Mouse (Mus musculus): ENCODE measurements around the gene Man2a2. TPM values are rescaled to one million over a fixed set of nuclear protein-coding genes. Genes with fewer than 3 reads are reported as not detected.
A peak's percentile ranks its signal among the peaks of the same experiment; 100 is the strongest.
"Not testable (repeated sequence)": the region's sequence is repeated elsewhere in the genome, so short reads cannot be mapped to it uniquely, and the experiment has no call there.

Man2a2 gene
- total RNA-seq, 2 experiments from 2014 or later = 112 to 121 TPM

DNA sequence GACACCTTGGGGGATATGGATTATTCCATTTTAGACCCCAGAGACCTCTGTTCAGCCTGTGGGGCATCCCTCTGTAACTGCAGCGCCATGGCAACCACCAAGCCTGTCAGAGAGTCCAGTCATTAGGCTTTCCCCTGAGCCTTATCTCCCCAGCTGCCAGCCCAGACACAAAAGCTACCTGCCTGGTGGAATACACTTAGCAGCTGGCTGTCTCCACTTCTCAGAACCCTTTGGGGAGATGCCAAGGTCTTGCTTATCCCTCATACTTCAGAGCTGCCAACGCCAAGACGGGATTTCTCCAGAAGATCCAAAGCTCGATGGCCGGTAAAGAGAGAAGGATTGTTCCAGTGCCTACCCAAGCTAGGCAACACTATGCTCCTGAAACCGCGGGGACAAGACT, 29.4 kb downstream of the Man2a2 start:
- no peak for DNase-seq
- intact Hi-C loops (cut with DNase I) = no loop called here

DNA sequence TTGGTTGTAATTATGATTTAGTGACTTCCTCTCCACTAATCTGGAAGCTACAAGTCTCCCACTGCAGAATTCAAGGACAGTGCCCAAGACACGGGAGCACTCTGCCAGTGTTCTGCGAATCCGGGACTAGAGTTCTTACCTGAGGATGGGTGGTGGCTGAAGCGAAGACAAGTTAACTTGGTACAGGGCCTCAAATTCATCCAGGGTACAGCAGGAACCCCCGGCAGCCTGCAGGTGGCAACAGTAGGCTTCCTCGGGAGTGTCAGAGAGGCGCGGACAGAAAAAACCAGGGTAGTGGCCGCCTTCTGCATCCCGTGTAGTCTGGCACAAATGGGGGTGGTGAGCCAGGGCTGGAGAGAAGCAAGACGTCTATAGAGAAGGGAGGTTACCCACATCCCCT, 30.4 kb downstream of the Man2a2 start, which contains the start of gene Unc45a:
TSS of gene Unc45a (minus strand) at position 213 of the 400 bp plus-strand sequence.
- intact Hi-C loops (cut with DNase I) = no loop called here
- DNase-seq = peak; percentile 67

DNA sequence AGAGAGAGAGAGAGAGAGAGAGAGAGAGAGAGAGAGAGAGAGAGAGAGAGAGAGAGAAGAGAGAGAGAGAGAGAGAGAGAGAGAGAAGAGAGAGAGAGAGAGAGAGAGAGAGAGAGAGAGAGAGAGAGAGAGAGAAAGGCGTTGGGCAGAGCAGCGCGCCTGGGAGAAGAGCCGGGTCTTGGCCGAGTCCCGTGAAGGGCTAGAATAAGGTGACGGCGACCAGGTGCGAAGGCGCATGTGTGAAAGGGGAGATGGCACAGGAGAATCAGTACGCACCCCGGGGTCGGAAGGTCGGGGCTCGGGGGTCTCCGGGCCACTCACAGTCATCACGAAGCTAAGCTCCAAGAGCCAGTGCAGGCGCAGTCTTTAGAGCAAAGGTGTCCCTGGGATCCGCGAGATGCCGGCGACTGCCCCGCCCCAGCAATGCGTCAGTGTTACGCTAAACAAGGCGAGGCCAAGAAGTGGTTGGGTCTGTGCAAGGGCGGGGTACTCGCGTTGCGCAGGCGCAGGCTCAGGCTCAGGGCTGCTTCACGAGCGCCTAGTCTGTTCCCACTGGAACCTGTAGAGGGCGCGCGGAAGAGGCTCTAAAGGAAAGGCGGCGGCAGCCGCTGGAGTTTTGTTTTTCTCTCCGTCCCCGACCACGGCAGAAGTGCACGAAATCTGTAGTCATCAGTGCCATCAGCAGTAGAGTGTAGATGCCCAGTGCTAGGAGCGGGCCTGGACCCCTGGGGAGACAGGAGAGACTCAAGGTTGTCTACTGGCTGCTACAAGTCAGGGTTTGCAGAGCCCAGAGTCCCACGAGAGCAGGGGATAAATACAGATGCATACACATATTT, 31.2 kb downstream of the Man2a2 start:
- intact Hi-C loops (cut with DNase I) = no loop called here
- DNase-seq = peak; percentile 98

DNA sequence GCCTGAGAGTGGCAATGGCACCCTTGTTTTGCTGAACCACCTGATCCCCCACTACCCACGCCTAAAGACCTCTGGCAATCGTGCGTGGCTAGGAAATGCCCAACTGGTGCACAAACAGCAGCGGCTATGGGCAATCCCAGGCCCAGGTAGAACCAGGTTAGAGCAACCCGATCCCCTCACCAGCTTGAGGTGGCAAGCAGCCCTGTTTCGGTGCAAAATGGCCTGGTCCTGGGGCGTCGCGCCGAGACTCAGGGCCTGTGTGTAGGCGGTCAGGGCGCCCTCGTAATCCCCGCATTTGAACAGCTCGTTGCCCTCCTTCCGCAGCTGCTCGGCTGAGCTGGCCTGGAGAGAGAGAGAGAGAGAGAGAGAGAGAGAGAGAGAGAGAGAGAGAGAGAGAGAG, 31.8 kb downstream of the Man2a2 start:
- intact Hi-C loops (cut with DNase I) = no loop called here
- peak; percentile 39 for DNase-seq

DNA sequence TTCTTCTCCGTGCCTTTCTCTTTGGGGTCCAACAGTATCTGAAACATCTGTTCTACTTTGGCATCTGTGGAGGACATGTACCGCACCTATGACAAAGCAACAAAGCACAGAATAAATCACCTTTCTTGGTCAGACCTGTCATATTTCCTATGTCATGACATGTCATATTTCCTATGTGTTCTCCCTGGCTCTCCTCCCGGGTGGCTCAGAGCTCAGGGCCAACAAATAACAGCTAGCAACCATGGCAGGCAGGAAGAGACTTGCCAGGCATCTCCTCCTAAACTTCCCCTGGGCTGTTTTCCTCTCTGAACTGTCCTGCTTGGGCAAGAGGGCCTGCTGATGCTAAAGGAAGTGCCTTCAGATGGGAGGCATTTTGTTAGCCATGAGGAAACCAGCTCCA, 34.2 kb downstream of the Man2a2 start:
- intact Hi-C loops (cut with DNase I) = no loop called here
- DNase-seq = no peak

DNA sequence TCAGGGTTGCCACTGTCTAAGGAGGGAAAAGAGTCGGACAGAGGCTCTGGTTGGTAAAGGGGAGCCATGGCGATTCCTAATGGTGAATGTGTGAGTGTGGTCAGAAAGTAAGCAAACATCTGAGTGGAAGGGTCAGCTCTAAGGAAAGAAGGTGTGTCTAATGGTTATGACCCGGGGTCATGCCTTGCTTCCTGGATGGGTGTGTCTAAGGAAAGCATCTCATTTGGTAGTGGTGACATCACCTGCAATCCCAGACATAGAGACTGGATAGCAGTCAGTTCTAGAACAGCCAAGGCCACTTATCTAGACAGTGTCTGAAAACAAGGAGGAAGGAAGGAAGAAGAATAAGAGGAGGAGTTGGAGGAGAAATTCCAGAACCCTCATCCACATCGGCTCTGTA, 36.3 kb downstream of the Man2a2 start:
- intact Hi-C loops (cut with DNase I) = no loop called here
- DNase-seq = no peak

DNA sequence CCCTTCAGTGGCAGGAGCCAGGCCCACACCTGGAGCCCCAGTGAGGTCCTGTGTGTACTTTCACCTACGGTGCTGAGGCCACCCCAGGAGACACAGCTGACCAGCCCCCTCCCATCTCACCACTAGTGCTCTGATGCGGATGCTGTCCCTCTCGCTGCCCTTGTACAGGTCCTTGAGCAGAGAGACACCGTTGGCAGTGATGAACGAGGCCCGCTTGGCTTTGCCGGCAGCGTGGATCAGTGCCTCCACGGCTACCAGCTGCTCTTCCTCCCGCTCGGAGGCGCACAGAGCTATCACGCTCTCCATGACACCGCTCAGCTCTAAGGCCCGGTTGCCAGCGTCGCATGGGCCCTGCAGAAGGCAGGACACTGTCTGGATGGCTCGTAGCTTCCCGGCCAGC, 39.7 kb downstream of the Man2a2 start:
- no peak for DNase-seq
- intact Hi-C loops (cut with DNase I) = no loop called here

DNA sequence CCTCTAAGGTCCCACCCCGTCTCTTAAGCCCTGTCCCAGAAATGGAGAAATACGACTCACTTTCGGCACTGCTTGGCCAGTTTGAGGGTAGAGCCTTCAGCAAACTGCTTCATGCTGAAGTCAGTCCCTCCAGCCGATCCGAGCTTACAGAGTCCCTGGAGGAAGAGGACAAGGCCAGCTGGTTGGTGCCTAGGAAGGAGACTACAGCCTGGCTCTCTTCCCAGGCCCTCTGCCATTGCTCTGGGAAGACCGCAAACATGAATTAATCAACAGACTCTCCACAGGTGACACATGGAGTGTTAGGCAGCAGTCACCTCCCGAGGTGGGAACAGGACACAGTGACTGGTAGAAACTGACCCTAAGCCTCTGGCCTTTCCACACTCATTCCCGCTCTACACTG, 40.9 kb downstream of the Man2a2 start:
- intact Hi-C loops (cut with DNase I) = no loop called here
- DNase-seq = no peak

DNA sequence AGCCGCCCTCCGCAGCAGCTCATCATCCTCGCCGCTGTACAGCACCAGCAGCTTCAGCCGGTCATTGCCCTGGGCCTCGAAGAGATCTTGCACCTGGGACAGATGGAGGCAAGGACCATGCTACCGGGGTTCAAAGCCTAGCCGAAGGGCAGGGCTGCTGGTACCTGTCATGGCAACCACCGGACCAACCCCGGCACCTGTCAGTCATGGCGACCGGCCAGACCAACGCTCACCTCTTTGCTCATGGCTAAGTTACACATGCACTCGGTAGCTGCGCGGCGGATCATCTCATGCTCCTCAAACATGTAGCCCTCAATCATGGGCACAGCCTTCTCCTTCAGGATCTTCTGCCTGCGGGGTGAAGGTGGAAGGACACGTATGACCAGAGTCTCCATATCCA, 45.1 kb downstream of the Man2a2 start:
- intact Hi-C loops (cut with DNase I) = no loop called here

DNA sequence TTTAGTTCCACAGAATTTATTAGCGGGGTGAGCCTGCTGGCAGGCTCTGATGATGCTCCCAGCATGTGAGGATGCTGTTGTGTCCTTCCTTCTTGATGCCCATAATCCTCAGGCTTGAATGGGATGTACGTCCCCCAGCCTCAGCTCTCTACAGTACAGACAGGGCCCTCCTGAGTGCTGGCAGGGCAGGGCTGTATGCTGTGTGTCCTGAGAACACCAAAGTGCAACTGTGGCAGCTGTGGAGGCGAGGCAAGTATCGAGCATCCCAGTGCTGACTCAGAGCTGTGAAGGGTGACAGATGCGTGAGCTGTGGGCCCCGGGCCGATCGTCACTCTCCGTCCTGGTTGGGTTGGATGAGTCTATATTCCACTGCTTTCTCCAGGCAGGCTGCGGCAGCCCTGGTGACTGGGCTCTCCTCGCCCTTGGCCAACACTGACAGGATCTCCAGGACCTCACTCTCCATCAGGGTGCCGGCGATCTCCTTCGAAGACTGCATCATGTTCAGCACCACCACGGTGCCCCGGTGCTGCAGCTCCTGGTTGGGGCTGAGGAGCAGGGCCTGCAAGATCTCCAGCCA, 45.8 kb downstream of the Man2a2 start:
- no peak for DNase-seq
- intact Hi-C loops (cut with DNase I) = no loop called here

More for the DNA sequence above, 45.1 kb downstream of the Man2a2 start:
- no peak for DNase-seq

DNA sequence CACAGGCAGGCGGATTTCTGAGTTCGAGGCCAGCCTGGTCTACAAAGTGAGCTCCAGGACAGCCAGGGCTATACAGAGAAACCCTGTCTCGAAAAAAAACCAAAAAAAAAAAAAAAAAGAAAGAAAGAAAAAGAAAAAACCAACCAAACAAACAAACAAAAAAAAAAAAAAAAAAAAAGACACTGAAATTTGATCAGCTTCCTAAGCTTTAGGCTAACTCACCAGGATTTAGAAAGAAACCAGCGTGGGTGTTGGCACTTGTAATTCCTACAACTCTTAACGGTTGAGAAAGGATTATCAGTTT, 46.4 kb downstream of the Man2a2 start:
- DNase-seq; intact Hi-C loops (cut with DNase I): not testable (repeated sequence)

DNA sequence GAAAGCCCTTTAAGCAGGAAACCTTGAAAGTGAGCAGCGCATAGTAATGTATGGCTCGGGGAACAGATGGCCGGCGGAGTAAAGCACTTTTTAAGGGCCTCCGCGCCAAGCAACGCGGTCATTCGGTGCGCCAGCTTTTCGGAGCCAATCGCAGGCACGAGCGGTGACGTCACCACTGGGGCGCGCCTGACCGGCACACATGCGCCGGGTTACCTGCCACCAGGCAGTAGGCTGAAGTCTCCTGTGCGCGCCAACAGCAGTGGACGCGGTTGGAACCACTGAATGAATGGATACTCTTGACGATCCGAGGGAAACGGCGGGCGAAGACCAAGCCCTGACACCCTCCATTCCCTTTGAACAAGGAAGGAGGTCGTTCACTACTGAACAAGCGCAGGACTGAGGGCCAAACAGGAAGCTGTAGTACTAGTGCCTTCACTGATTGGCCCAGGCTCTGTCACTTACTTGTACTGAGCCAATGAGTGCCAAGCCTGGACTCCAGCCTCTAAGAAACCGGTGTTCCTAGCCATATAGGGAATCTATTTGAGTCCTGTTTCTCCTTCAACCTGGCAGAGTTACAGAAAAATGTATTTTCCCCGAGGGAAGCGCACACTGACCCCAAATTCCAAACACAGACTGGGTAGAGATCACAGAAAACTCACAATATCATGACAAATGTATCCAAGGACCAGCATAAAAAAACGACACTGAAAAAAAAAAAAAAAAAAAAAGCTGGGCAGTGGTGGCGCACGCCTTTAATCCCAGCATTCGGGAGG, 46.9 kb downstream of the Man2a2 start, which contains the start of gene Rccd1:
TSS of gene Rccd1 (minus strand) at position 412 of the 773 bp plus-strand sequence.
- intact Hi-C loops (cut with DNase I) = no loop called here

DNA sequence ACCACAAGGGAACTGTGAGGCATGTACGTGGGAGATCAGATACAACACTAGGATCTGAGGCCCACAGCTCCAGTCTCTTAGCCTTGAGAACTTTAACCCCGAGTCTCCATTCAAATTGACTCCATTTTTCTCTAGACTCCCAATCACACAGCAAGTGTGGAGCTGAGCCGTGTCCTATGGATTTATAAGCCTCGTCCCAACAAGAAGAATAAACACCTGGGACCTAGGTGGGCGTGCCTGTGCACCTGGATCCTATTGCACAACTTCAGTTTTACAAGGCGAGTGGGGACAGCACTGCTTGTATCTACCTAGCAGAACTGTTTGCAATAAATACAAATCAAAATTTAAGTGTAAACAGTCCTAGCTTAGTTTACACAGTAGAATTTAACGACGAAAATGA, 47.8 kb downstream of the Man2a2 start:
- intact Hi-C loops (cut with DNase I) = no loop called here
- DNase-seq = no peak

More for the DNA sequence above, 46.9 kb downstream of the Man2a2 start, which contains the start of gene Rccd1:
- DNase-seq = peak; percentile 96

DNA sequence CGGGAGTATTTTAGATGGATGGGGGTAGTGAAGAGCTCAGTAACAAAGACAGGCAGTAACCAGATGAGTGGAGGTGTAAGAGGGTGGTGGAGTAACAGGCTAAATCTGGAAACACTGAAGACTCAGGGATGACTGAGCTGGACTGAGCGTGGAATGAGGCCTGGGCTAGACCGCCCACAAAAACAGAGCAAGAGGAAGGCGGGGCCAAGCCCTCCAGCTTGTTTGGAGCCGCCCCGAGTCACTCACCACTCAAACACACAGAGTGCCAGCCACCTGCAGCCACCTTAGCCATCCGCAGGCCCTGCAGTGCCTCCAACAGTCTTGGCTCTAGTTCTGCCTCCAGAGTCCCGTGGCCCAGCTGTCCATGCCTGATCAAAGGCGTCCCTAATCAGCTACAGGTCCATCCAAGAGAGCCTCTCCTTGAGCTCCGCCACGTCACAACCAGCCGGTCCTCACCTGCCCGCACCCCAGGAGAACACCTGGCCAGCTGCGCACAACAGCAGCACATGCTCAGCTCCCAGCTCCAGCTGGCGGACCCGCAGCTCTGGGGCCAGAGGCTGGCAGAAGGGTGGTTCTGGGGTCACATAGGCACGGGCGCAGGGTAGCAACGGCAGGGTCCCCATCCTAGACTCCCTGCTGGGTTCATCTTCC, 51.2 kb downstream of the Man2a2 start:
- intact Hi-C loops (cut with DNase I) = no loop called here
- no peak for DNase-seq

DNA sequence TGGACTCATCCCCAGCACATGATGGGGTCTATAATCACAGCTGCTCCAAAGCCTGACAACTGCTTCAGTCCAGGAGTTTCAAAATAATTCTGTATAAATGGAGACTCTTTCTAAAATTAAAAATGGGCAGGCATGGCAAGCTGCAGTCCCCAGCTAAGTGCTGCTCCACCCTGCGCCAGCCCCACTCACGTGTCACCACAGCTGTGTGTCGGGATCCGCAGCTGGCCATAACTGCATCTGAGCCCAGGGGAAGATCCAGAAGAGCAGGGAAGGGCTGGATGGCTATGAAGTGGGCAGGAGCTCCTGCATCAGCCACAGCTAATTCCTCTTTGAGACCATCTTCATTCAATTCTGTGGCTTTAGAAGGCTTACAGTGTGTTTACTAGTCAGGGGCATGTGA, 52.5 kb downstream of the Man2a2 start:
- DNase-seq = no peak
- intact Hi-C loops (cut with DNase I) = no loop called here

DNA sequence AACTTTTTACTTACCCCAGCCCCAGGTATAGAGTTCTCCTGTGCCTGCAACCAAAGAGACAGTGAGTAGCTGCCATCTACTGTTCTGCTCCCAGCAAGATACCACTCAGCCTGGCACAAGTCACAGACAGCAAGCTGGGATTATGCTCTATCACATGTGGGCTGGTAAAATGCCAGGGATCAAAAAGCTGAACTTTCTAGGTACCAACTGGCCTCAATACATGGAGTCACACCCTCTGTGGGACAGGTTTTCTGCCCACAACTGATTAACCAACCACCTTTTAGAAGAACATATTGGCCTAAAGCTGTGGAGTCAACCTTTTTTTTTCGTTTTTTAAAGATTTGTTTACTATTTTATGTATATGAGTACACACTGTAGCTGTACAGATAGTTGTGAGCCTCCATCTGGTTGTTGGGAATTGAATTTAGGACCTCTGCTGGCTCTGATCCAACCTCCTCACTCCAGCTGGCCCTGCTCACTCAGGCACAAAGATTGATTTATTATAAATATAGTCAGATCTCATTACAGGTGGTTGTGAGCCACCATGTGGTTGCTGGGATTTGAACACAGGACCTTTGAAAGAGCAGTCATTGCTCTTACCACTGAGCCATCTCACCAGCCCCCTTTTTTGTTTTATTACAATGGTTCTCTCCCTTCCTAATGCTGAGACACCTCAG, 53.6 kb downstream of the Man2a2 start:
- intact Hi-C loops (cut with DNase I) = no loop called here
- no peak for DNase-seq

DNA sequence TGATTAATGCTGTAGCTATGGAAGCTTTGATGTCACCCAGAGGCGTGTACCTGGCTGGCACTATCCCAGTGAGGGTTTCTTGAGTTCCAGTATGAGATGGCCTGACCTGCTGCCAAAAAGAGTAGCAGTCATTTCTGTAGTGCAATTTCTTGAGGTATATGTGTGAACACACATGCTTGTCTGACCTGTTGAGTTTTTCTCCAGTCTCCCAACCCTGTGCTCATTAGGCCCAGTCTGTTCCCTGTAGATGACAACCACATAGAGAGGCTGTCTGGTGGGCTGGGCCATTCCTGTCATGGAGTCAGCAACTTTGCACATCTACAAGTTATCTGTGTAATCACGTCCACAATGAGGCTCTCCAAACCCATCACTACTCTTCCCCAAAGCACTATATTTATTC, 55.4 kb downstream of the Man2a2 start:
- no peak for DNase-seq
- intact Hi-C loops (cut with DNase I) = no loop called here

DNA sequence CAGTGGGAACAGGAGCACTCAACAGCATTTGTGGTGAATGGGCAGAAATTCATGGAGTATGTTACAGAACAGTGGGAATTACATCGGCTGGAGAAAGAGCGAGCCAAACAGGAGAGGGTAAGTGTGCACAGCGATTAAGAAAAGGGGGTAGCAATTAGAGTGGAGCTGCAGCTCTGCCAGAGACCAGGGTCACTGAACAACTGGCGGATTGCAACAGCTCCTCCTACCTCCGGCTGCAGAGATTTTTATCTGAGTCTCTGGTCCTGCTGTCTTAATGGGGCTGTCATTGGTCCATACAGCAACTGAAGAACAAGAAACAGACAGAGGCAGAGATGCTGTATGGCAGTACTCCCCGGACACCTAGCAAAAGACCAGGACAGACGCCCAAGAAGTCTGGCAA, 60.4 kb downstream of the Man2a2 start:
- intact Hi-C loops (cut with DNase I) = no loop called here
- no peak for DNase-seq

DNA sequence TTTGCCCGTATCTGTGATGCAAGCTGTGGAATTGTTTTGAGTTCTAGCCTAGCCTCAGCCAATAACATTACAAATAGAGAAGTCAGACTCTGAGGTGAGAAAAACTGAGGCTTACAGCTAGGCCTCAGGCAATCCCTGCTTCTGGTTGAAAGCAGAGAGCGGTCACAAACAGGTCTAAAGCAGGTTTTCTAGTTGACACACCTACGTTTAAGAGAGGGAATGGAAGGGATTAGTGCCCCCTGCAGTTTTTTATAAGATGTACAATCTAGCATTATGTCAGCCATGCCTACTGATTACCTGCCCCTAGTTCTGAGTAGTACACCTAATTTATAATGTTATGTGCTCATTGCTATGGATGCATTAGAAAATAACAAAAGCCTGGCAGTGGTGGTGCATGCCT, 63.4 kb downstream of the Man2a2 start:
- no peak for DNase-seq
- intact Hi-C loops (cut with DNase I) = no loop called here

DNA sequence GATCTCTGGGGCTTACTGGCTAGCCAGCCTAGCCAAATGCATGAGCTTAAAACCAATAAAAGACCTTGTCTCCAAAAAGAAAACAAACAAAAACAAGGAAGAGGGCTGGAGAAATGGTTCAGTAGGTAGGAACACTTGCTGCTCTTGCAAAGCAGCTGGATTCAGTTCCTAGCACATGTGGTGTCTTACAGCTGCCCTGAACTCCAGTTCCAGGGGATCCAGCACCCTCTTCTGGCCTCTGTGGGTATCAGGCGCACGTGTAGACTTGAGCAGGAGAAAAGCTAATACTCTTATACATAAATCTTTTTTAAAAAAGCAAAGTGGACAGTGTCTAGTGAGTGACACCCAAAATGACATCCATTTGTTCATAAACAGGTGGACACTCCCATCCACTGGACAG, 69.7 kb downstream of the Man2a2 start:
- DNase-seq = no peak
- intact Hi-C loops (cut with DNase I) = no loop called here

DNA sequence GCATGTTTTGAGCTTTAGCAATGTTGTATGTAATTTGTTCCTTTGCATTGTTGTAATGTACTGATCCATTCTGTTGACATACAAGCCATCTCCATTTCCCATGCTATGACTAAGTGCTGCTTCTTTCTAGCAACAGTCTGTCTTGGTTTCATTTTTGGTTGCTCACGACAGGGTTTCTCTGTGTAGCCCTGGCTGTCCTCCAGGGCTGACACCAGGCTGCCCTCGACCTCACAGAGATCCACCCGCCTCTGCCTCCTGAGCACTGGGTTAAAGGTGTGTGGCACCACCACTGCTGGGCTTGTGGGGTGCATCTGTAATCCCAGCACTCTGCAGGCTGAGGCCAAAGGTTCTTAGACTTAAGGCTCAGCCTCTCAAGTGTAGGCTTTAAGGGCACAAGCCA, 71.6 kb downstream of the Man2a2 start:
- intact Hi-C loops (cut with DNase I) = no loop called here
- DNase-seq = no peak
